Mouse (Mus musculus): ENCODE results near the gene Gm21905. TPM values are rescaled to one million over a fixed set of nuclear protein-coding genes. Genes with fewer than 3 reads are reported as not detected.

Gene Gm21905
- polyA plus RNA-seq (2017; shearing (Covaris generic)), result not detected

GRCm38 (mm10) chr5:67946321-67946720 lies at the start of gene Gm21905:
Gm21905 (minus strand) TSS chr5:67946421.

GRCm38 (mm10) chr5:67941369-67941768 lies 4.9 kb downstream of the Gm21905 start, which contains the start of gene Gm5108:
Gm5108 (plus strand) TSS chr5:67941669.

Other genes starting within 250 kb of the Gm21905 start
- 26.3 TPM for gene Atp8a1, start 99.0 kb downstream of the Gm21905 start, polyA plus RNA-seq (2017; shearing (Covaris generic))
- gene Gm5108, start 4.8 kb downstream of the Gm21905 start, polyA plus RNA-seq (2017; shearing (Covaris generic)), result not detected
- gene Grxcr1, start 85.4 kb upstream of the Gm21905 start, polyA plus RNA-seq (2017; shearing (Covaris generic)), result not detected